Mouse (Mus musculus): ENCODE results near the gene Gm20388. TPM values are rescaled to one million over a fixed set of nuclear protein-coding genes. Genes with fewer than 3 reads are reported as not detected.

The Gm20388 gene
- polyA plus RNA-seq, 1 experiment: 10.6 TPM

GRCm38 (mm10) chr8:119938481-119938880 lies 27.8 kb downstream of the Gm20388 start:
- Histone ChIP-seq H3K27ac (ENCODE audit: control insufficient read depth, insufficient read depth, low read depth, low read length, poor library complexity) (no peak overlapping the region), H3K4me3 (replicated peaks; ENCODE audit: control insufficient read depth, low read depth, low read length) (no peak overlapping the region), H3K4me1 (ENCODE audit: control insufficient read depth, insufficient read depth, low read length) (no peaks in the 10 kb centered on the region)
- TF ChIP-seq CTCF (IDR thresholded peaks at IDR 0.05; ENCODE audit: control insufficient read depth, insufficient read depth, low read length) (no peak), POLR2A (IDR thresholded peaks at IDR 0.05; ENCODE audit: borderline replicate concordance, control insufficient read depth, low read depth, low read length) (no peak)
- 89% methylated on average over 7 of the region's 7 CpGs for WGBS

- H3K4me3 ChIP-seq (replicated peaks; ENCODE audit: control insufficient read depth, low read depth, low read length): no peak overlapping the region
- no peaks in the 10 kb centered on the region for H3K4me1 ChIP-seq (ENCODE audit: control insufficient read depth, insufficient read depth, low read length)
- no peak overlapping the region for H3K27ac ChIP-seq (ENCODE audit: control insufficient read depth, insufficient read depth, low read depth, low read length, poor library complexity)
- no peak for TF ChIP-seq POLR2A (IDR thresholded peaks at IDR 0.05; ENCODE audit: borderline replicate concordance, control insufficient read depth, low read depth, low read length)
- no peak for TF ChIP-seq CTCF (IDR thresholded peaks at IDR 0.05; ENCODE audit: control insufficient read depth, insufficient read depth, low read length)
- 84% methylated on average over 2 of the region's 2 CpGs for WGBS
These were observed 28.7 kb downstream of the Gm20388 start for GRCm38 (mm10) chr8:119939336-119939735.

- H3K4me3 ChIP-seq (replicated peaks; ENCODE audit: control insufficient read depth, low read depth, low read length): no peak overlapping the region
- 94% methylated on average over 18 of the region's 18 CpGs for WGBS
- H3K27ac ChIP-seq (ENCODE audit: control insufficient read depth, insufficient read depth, low read depth, low read length, poor library complexity): no peak overlapping the region
- H3K4me1 ChIP-seq (ENCODE audit: control insufficient read depth, insufficient read depth, low read length): no peaks in the 10 kb centered on the region; the same call in 1 of the 2 replicates
- no peak for TF ChIP-seq POLR2A (IDR thresholded peaks at IDR 0.05; ENCODE audit: borderline replicate concordance, control insufficient read depth, low read depth, low read length)
- TF ChIP-seq CTCF (IDR thresholded peaks at IDR 0.05; ENCODE audit: control insufficient read depth, insufficient read depth, low read length): no peak
These were observed 30.8 kb downstream of the Gm20388 start for GRCm38 (mm10) chr8:119941471-119941870.

GRCm38 (mm10) chr8:119943616-119944015 lies 33.0 kb downstream of the Gm20388 start:
- H3K4me1 ChIP-seq (ENCODE audit: control insufficient read depth, insufficient read depth, low read length): no peaks in the 10 kb centered on the region; the same call in 1 of the 2 replicates
- no peak overlapping the region for H3K27ac ChIP-seq (ENCODE audit: control insufficient read depth, insufficient read depth, low read depth, low read length, poor library complexity)
- 89% methylated on average over 10 of the region's 10 CpGs for WGBS
- TF ChIP-seq POLR2A (IDR thresholded peaks at IDR 0.05; ENCODE audit: borderline replicate concordance, control insufficient read depth, low read depth, low read length) (no peak), CTCF (IDR thresholded peaks at IDR 0.05; ENCODE audit: control insufficient read depth, insufficient read depth, low read length) (no peak)
- no peak overlapping the region for H3K4me3 ChIP-seq (replicated peaks; ENCODE audit: control insufficient read depth, low read depth, low read length)

DNA sequence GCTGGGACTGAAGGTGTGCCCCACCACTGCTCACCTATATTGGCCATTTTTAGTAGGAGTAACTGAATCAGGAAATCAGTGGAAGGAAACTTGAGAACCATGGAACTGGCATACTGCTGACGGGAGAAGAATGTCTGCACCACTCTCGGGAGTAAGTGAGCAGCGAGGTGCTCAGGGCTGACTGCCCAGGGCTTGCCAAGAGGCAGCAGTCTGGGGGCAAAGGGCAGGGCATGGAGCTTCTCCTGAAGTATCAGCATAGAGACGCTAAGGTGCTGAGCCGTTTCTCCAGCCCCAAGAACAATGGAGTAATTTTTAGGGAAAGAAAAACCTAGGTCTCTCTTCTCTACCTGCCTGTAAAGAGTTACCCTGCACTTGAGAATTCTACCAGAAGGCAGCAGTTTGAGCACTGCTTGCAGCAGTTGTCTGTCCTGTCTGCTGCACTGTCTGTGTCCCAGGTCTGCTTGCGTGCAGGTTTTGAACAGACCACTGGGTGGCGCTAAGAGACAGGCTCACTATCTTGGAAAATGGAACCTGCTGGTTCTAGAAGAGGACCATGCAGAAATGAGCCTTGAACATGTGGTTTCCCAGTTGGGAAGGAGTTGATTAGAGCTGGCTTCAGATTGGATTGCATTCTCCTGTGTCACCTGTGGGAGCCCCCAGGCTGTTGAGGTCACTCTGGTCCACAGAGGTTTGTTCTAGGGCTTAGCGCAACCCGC lies 33.6 kb downstream of the Gm20388 start:
- Histone ChIP-seq H3K4me3 (replicated peaks; ENCODE audit: control insufficient read depth, low read depth, low read length) (no peak overlapping the region), H3K27ac (ENCODE audit: control insufficient read depth, insufficient read depth, low read depth, low read length, poor library complexity) (no peak overlapping the region), H3K4me1 (ENCODE audit: control insufficient read depth, insufficient read depth, low read length) (no peaks in the 10 kb centered on the region; the same call in 1 of the 2 replicates)
- peak; percentile 93 for TF ChIP-seq CTCF (IDR thresholded peaks at IDR 0.05; ENCODE audit: control insufficient read depth, insufficient read depth, low read length)
- no peak for TF ChIP-seq POLR2A (IDR thresholded peaks at IDR 0.05; ENCODE audit: borderline replicate concordance, control insufficient read depth, low read depth, low read length)
- 68% methylated on average over 9 of the region's 9 CpGs for WGBS

DNA sequence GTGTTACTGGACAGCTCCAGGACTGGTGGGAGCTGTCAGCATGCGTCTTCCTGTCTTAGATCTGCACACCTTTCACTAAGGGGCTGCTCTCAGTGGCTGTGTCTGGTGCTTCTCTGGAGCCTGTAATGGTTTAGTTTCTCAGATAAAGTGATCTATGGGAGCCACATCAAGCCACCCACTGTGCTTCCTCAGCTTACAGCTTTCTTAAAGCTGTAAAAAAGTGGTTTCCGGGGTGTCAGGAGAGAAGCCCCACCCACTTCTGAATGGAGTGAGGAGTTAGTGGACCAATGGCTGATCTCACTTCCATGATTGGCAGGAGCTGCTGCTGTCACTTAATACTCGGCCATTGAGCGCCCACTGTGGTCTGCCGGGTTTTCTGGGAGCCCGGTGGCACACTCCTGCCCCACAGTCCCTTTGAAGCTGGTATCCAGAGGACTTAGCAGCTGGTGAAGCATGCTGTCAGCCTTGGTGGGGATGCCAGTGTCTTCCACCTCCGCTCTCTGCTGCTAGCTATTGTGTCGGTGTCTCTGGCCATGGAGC lies 35.8 kb downstream of the Gm20388 start:
- 86% methylated on average over 8 of the region's 8 CpGs for WGBS
- TF ChIP-seq POLR2A (IDR thresholded peaks at IDR 0.05; ENCODE audit: borderline replicate concordance, control insufficient read depth, low read depth, low read length) (no peak), CTCF (IDR thresholded peaks at IDR 0.05; ENCODE audit: control insufficient read depth, insufficient read depth, low read length) (no peak)

GRCm38 (mm10) chr8:119947653-119948052 lies 37.0 kb downstream of the Gm20388 start:
- no peak overlapping the region for H3K4me3 ChIP-seq (replicated peaks; ENCODE audit: control insufficient read depth, low read depth, low read length)
- 91% methylated on average over 19 of the region's 19 CpGs for WGBS
- TF ChIP-seq POLR2A (IDR thresholded peaks at IDR 0.05; ENCODE audit: borderline replicate concordance, control insufficient read depth, low read depth, low read length): no peak
- TF ChIP-seq CTCF (IDR thresholded peaks at IDR 0.05; ENCODE audit: control insufficient read depth, insufficient read depth, low read length): no peak
- no peaks in the 10 kb centered on the region; the same call in 1 of the 2 replicates for H3K4me1 ChIP-seq (ENCODE audit: control insufficient read depth, insufficient read depth, low read length)
- no peak overlapping the region for H3K27ac ChIP-seq (ENCODE audit: control insufficient read depth, insufficient read depth, low read depth, low read length, poor library complexity)

More for the DNA sequence above, 35.8 kb downstream of the Gm20388 start:
- H3K27ac ChIP-seq (ENCODE audit: control insufficient read depth, insufficient read depth, low read depth, low read length, poor library complexity): no peak overlapping the region
- H3K4me3 ChIP-seq (replicated peaks; ENCODE audit: control insufficient read depth, low read depth, low read length): no peak overlapping the region
- H3K4me1 ChIP-seq (ENCODE audit: control insufficient read depth, insufficient read depth, low read length): no peaks in the 10 kb centered on the region; the same call in 1 of the 2 replicates

DNA sequence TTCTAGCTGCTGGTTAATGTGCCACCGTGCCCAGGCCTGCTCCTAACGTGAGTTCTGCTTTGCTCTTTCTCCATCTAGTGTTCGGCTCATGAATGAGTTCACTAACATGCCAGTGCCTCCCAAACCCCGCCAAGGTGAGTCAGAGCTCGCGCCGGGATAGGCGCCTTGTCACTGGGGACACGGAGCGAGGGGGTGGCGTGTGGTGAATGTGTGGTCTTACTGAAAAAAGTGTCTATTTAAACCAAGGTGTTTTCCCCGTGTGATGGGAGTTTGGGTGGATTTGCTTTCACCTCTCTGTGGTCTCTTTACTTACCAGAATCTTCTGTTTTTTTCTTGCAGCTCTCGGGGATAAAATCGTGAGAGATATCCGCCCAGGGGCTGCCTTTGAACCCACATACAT lies 37.7 kb downstream of the Gm20388 start:
- TF ChIP-seq POLR2A (IDR thresholded peaks at IDR 0.05; ENCODE audit: borderline replicate concordance, control insufficient read depth, low read depth, low read length): no peak
- TF ChIP-seq CTCF (IDR thresholded peaks at IDR 0.05; ENCODE audit: control insufficient read depth, insufficient read depth, low read length): no peak
- Histone ChIP-seq H3K4me3 (replicated peaks; ENCODE audit: control insufficient read depth, low read depth, low read length) (no peak overlapping the region), H3K4me1 (ENCODE audit: control insufficient read depth, insufficient read depth, low read length) (no peaks in the 10 kb centered on the region; the same call in 1 of the 2 replicates), H3K27ac (ENCODE audit: control insufficient read depth, insufficient read depth, low read depth, low read length, poor library complexity) (no peak overlapping the region)
- 92% methylated on average over 15 of the region's 15 CpGs for WGBS

All from bone marrow, adult 2 months (tissue).